Mouse (Mus musculus): ENCODE results near the gene Dgcr6.

The Dgcr6 gene

GRCm38 (mm10) chr16:18119031-18119730 is 66.5 kb downstream of the Dgcr6 start:
- no peak for DNase-seq (ENCODE audit: low spot score in 2 of 2)

Measured in frontal cortex, postnatal 25 days (tissue).